ENCODE assay signal across 8 mouse cellular contexts in the genomic region with DNA sequence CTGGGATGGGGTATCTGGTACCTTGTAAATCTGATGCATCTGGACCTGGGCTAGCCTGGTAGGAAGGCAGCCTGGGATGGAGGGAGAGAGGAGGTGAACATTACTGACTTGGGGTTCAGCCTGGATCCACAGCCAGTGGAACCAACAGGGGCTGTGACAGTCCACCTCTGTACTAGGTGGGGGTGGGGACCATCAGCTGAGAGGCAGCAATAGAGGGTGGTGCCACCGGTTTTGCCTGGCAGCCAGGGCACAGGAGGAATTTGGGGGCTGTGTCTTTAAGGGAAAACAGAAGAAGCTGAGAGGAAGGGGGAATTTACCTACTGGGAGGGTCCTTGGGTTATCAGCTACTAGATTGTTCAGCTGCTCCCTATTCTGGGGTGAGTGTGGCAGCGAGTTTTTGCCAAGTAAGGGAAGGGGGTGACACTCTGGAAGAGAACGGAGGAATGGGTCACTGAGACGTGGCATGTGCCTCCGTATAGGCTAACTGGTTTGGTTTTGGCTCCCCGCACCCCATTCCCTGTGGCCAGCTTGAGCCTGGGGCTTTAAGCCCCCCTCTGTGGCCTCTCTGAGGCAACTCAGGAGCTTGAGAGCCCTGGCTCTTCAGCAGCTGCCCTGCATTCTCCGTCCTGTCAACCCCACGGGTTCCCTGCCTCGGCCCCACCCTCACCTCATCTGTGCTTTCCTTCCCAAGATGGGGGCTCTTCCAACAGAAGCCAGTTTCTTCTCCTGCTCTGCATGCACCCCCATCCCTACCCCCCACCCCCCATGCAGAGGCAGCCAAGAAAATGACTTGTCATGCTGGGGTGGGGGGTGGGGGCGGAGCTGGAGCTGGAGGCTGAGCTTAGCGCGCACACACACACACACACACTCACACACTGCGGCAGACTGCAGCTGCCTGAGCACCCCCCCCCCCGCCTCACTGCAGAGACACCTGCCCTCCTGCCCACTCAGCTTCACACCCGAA. TPM values are rescaled to one million over a fixed set of nuclear protein-coding genes. Genes with fewer than 3 reads are reported as not detected.
DNase-seq lines count a peak whose midpoint lies in the region; ATAC-seq and TF ChIP-seq lines count a peak whose summit lies in the region.

No protein-coding gene starts in this region.

- H3K9ac ChIP-seq in forebrain, embryonic 13.5 days, result peak overlapping the region; percentile 63
- peak overlapping the region; percentile 47 for H3K9ac ChIP-seq in intestine, embryonic 15.5 days
- peak overlapping the region; percentile 57 for H3K9ac ChIP-seq in midbrain, embryonic 12.5 days (replicated peaks)

- no peak for DNase-seq in kidney, adult 2 months
- no peak for DNase-seq in kidney, postnatal 14 days
- peak; percentile 36 for DNase-seq in R1 (ENCODE audit: low read depth, low spot score)
- DNase-seq in thymus, postnatal 0 days (ENCODE audit: low spot score), result peak; percentile 62
- DNase-seq in urinary bladder, postnatal 10 days (ENCODE audit: low spot score), result no peak

- H3K36me3 ChIP-seq in kidney, adult 2 months (ENCODE audit: control insufficient read depth, insufficient read depth, low read length), result no peaks in the 10 kb centered on the region
- H3K36me3 ChIP-seq in forebrain, embryonic 13.5 days (ENCODE audit: poor library complexity, severe bottlenecking), result peaks cover 24% of the 10 kb centered on the region
- H3K36me3 ChIP-seq in intestine, embryonic 15.5 days, result no peaks in the 10 kb centered on the region
- H3K36me3 ChIP-seq in midbrain, embryonic 12.5 days, result peaks cover 21% of the 10 kb centered on the region

- peak overlapping the region; percentile 45 for H3K4me3 ChIP-seq in kidney, adult 2 months (ENCODE audit: insufficient read depth, low read depth, low read length)
- peak overlapping the region; percentile 48 for H3K4me3 ChIP-seq in forebrain, embryonic 13.5 days
- H3K4me3 ChIP-seq in intestine, embryonic 15.5 days (replicated peaks), result peak overlapping the region; percentile 46
- peak overlapping the region; percentile 50 for H3K4me3 ChIP-seq in midbrain, embryonic 12.5 days

- ATAC-seq in forebrain, embryonic 13.5 days, result peak; percentile 65
- ATAC-seq in intestine, embryonic 15.5 days, result peak; percentile 19
- ATAC-seq in midbrain, embryonic 12.5 days (ENCODE audit: low FRiP score, low read depth), result peak; percentile 55

- no peak for TF ChIP-seq POLR2A in kidney, adult 2 months (IDR thresholded peaks at IDR 0.05; ENCODE audit: low read depth, low read length)

- no peak for TF ChIP-seq CTCF in kidney, adult 2 months (conservative IDR thresholded peaks at IDR 0.05; ENCODE audit: insufficient read depth, insufficient read length, low read depth, low read length)

- H3K27me3 ChIP-seq in kidney, adult 2 months (replicated peaks; ENCODE audit: control insufficient read depth, insufficient read depth, low read length), result no peaks in the 10 kb centered on the region
- H3K27me3 ChIP-seq in forebrain, embryonic 13.5 days, result no peaks in the 10 kb centered on the region
- H3K27me3 ChIP-seq in intestine, embryonic 15.5 days (replicated peaks), result peaks cover 11% of the 10 kb centered on the region
- peaks cover 3% of the 10 kb centered on the region; the same call in 1 of the 2 replicates for H3K27me3 ChIP-seq in midbrain, embryonic 12.5 days

- peak overlapping the region; percentile 86 for H3K4me2 ChIP-seq in forebrain, embryonic 13.5 days
- H3K4me2 ChIP-seq in intestine, embryonic 15.5 days (replicated peaks), result peak overlapping the region; percentile 83
- peak overlapping the region; percentile 74 for H3K4me2 ChIP-seq in midbrain, embryonic 12.5 days (replicated peaks)

- peaks cover 2% of the 10 kb centered on the region; the same call in 1 of the 2 replicates for H3K4me1 ChIP-seq in kidney, adult 2 months (ENCODE audit: control insufficient read depth, insufficient read depth, low read length)
- H3K4me1 ChIP-seq in forebrain, embryonic 13.5 days, result peaks cover 52% of the 10 kb centered on the region
- peaks cover 33% of the 10 kb centered on the region for H3K4me1 ChIP-seq in intestine, embryonic 15.5 days (replicated peaks)
- H3K4me1 ChIP-seq in midbrain, embryonic 12.5 days, result peaks cover 52% of the 10 kb centered on the region

- 20% methylated on average over 15 of the region's 15 CpGs for WGBS in kidney, adult 2 months
- 0% methylated on average over 15 of the region's 15 CpGs for WGBS in forebrain, embryonic 13.5 days
- WGBS in intestine, embryonic 15.5 days, result 2% methylated on average over 15 of the region's 15 CpGs
- under 1% methylated on average over 15 of the region's 15 CpGs for WGBS in midbrain, embryonic 12.5 days

- no peak overlapping the region for H3K27ac ChIP-seq in kidney, adult 2 months (ENCODE audit: insufficient read depth, low read depth, low read length)
- H3K27ac ChIP-seq in forebrain, embryonic 13.5 days, result peak overlapping the region; percentile 79
- 0 out of 2 replicates have a peak overlapping the region, but pooled peaks have one; percentile 5 for H3K27ac ChIP-seq in intestine, embryonic 15.5 days
- H3K27ac ChIP-seq in midbrain, embryonic 12.5 days (replicated peaks), result peak overlapping the region; percentile 85

- H3K9me3 ChIP-seq in forebrain, embryonic 13.5 days (replicated peaks), result no peaks in the 10 kb centered on the region
- no peaks in the 10 kb centered on the region for H3K9me3 ChIP-seq in intestine, embryonic 15.5 days
- no peaks in the 10 kb centered on the region for H3K9me3 ChIP-seq in midbrain, embryonic 12.5 days

RNA-seq across cellular contexts. Expression of a gene that starts 6.5 kb away (rescaled TPM):
- 1.1 and 1.3 TPM in 2 replicates for polyA plus RNA-seq in kidney, adult 2 months (2012; rRNA removed)
- 13.2 and 14.7 TPM in 2 replicates for polyA plus RNA-seq in forebrain, embryonic 13.5 days (2015; fragmentation: Nextera tagmentation; extraction: Ambion mirVana)
- 2.7 and 4.2 TPM in 2 replicates for polyA plus RNA-seq in intestine, embryonic 15.5 days (2015; fragmentation: Nextera tagmentation; extraction: Ambion mirVana)
- 14.7 and 16.8 TPM in 2 replicates for polyA plus RNA-seq in midbrain, embryonic 12.5 days (2016; fragmentation: Nextera tagmentation; extraction: Ambion mirVana)
- polyA plus RNA-seq in thymus, postnatal 0 days (2015; fragmentation: Nextera tagmentation; extraction: Ambion mirVana), result 0.28 and 0.39 TPM in 2 replicates

RNA-seq across cellular contexts. Expression of a gene that starts 24.7 kb away (rescaled TPM):
- 16.3 and 18.5 TPM in 2 replicates for polyA plus RNA-seq in kidney, adult 2 months (2012; rRNA removed)
- polyA plus RNA-seq in forebrain, embryonic 13.5 days (2015; fragmentation: Nextera tagmentation; extraction: Ambion mirVana), result 179 and 204 TPM in 2 replicates
- polyA plus RNA-seq in intestine, embryonic 15.5 days (2015; fragmentation: Nextera tagmentation; extraction: Ambion mirVana), result 40.1 and 43.4 TPM in 2 replicates
- polyA plus RNA-seq in midbrain, embryonic 12.5 days (2016; fragmentation: Nextera tagmentation; extraction: Ambion mirVana), result 230 and 245 TPM in 2 replicates
- 23.0 and 24.3 TPM in 2 replicates for polyA plus RNA-seq in thymus, postnatal 0 days (2015; fragmentation: Nextera tagmentation; extraction: Ambion mirVana)

RNA-seq across cellular contexts. Expression of a gene that starts 59.3 kb away (rescaled TPM):
- 41.5 and 56.7 TPM in 2 replicates for polyA plus RNA-seq in kidney, adult 2 months (2012; rRNA removed)
- polyA plus RNA-seq in forebrain, embryonic 13.5 days (2015; fragmentation: Nextera tagmentation; extraction: Ambion mirVana), result 14.0 and 15.5 TPM in 2 replicates
- polyA plus RNA-seq in intestine, embryonic 15.5 days (2015; fragmentation: Nextera tagmentation; extraction: Ambion mirVana), result 15.4 and 16.3 TPM in 2 replicates
- 13.2 and 15.1 TPM in 2 replicates for polyA plus RNA-seq in midbrain, embryonic 12.5 days (2016; fragmentation: Nextera tagmentation; extraction: Ambion mirVana)
- polyA plus RNA-seq in thymus, postnatal 0 days (2015; fragmentation: Nextera tagmentation; extraction: Ambion mirVana), result 8.5 and 8.7 TPM in 2 replicates

Comparison
In these comparisons a context has a peak if more than half of its experiments do, and no peak if none do; other contexts are left out.
1. DNase-seq: peak in R1 (single experiment) and thymus, postnatal 0 days (single experiment); none in kidney, adult 2 months (single experiment), kidney, postnatal 14 days (single experiment) and urinary bladder, postnatal 10 days (single experiment).
2. Peak in every context shown above with its lines, with median percentiles within 50 percentile points of each other: H3K4me3 ChIP-seq, ATAC-seq, H3K4me2 ChIP-seq and H3K9ac ChIP-seq.